Mouse (Mus musculus) right cerebral cortex, adult 2 months (tissue): ENCODE data around the gene Tyms.

Experiments
- DNase-seq, 2 experiments: peaks; one replicate each; pipeline ENCODE4 v3.0.0; 2021 to 2022; ENCODE audit warnings: low spot score in 2 of 2

Gene Tyms

DNA sequence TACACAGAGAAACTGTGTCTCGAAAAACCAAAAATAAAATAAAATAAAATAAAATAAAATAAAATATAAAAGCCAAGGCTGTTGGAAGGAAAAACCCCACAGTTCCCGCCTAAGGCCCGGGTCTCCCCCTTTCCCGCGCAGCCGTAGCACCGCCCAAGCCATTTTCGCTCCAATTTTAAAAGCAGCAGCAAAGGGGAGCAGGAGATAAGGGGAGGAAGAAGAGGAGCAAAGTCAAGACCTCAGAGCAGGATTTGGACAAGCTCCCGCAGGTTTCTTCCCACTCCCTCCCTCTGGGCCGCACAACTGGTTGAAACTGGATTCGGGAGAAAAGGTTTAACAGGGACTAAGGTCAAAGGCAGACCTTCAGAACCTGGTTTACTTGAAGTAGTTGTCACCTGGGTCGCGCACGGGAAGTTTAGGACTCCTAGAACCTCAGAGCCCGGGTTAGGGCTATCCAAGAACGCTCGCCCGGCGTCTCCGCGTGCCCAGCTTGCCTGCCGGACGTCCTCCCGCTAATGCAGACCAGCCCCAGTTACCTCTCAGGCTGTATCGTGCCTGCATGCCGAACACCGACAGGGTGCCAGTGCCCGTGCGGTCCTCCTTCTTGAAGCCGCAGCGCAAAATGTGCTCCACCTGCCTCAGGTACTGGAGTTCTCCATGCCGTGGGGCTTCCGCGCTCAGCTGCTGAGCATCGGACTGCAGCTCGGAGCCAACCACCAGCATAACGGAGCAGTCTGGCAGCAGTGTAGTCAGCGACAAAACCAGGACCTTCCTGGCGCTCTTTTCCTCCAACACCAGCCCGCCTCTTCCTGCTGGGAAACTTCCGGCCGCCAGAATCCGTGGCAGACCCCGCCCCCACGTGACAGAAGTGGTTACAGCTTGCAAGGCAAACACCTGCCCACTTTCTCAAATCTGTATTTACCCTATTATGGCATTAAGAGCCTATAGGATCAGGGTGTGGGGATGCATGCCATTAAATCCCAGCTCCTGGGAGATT lies at the start of gene Tyms:
Tyms (minus strand) TSS at position 793 of the 997 bp plus-strand sequence.
- DNase-seq, result peak; percentile 64 to 71

DNA sequence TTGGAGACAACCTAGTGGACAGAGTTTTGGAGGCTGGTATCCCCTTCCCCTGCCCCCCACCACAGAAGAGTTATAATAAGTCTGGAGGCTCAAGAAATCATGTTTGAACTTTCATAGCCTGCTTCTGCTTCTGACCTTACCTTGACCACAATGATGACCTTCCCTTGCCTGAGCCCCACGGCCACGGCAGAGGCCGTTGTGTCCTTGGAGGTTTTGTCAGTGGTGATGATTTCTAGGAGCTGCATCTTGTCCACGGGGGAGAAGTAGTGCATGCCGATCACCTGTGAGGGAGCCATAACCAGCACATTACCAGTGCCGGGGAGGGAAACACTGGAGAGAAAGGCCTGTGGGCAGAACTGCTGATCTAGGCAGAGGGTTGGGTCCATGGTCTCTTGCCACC lies 49.1 kb upstream of the Tyms start:
- no peak for DNase-seq

DNA sequence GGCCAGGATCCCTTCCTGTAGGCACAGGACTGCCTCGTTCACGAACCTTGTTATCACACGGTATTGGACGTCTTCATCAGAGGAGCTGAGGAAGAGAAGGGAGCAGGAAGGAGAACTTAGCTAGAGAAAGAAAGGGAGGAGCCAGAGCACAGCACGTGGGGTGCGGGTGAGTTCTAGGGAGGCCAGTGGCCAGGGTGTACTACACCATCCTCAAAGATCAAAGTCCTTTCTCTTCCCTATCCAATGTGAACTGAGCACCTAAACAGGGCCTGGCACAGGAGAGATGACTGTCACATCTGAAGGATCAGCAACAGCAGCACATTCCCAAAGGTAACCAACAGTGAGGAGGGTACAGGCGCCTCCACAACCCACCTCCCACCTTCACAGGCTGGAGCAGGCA lies 46.7 kb upstream of the Tyms start:
- no peak for DNase-seq

DNA sequence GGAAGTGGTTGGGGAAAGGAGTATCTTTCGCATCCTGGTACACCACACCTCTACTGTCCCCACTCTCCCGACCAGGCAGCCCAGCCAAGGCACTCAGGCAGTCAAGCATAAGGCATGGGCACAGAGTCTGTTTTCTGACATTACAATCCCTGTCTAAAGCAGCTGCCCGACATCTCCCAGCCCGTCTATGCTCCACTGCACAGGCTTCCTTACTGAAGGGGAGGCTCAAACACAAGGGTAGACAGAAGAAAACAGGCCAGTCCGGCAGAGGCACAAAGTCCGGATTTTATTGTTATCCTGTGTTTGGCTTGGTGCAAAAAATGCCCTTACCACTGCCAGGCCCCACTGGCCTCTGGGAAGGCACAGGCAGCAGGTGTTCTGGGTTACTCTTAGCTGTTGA lies 45.7 kb upstream of the Tyms start:
- DNase-seq, result no peak

DNA sequence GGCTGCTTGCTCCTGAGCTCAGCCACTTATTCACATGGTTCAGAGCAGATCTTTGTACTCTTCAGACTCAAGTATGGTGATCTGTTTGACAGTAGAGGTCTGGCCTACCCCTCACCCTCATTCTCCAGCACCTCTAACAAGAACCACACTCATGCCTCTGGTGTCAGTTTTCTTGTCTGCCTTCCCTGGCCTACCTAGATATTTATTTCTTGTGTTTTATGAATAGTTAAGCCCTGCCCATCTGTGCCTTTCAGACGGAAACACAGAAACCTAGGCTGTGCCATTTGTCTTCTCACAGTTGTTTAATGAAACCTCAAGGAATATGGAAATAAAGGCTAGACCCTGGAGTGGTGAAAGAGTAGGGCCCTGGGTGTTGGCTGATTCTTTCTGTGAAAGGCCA lies 44.6 kb upstream of the Tyms start:
- DNase-seq, result no peak

DNA sequence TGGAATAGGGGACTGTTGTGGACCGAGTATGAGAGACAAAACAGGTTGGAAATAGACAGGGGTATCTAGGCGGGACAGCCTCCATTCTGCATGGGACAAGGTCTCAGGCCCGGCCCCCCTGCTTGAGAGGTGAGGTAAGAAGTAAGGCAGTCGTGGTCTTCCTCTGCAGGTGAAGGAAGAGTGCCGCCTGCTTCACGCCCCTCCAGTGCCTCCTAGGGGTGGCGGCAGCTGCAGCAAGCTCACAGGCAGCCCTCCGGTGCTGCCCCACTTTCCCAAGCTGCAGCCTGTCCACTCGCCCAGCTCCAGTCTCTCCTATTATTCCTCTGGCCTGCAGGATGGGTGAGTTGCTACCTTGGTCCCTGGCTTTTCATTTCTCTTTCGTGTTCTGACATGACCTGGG lies 42.3 kb upstream of the Tyms start:
- no peak for DNase-seq

DNA sequence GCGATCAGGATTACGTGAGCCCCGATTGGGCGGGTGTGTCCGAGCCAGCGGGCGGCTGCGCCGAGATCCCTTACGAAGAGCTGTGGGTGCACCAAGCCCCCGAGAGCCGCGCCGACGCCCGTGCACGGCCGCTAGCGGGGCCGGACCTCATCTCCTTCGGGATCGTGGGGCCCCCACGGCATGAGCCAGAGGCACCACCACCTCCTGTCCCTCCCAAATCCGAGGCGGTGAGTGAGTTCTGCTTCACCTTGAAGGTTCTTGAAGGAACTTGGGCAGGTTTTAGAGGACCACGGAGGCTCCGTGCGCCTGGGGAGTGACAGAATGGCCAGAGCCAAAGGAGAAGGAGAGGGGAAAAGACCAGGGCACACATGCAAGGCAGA lies 41.3 kb upstream of the Tyms start:
- DNase-seq, result no peak

DNA sequence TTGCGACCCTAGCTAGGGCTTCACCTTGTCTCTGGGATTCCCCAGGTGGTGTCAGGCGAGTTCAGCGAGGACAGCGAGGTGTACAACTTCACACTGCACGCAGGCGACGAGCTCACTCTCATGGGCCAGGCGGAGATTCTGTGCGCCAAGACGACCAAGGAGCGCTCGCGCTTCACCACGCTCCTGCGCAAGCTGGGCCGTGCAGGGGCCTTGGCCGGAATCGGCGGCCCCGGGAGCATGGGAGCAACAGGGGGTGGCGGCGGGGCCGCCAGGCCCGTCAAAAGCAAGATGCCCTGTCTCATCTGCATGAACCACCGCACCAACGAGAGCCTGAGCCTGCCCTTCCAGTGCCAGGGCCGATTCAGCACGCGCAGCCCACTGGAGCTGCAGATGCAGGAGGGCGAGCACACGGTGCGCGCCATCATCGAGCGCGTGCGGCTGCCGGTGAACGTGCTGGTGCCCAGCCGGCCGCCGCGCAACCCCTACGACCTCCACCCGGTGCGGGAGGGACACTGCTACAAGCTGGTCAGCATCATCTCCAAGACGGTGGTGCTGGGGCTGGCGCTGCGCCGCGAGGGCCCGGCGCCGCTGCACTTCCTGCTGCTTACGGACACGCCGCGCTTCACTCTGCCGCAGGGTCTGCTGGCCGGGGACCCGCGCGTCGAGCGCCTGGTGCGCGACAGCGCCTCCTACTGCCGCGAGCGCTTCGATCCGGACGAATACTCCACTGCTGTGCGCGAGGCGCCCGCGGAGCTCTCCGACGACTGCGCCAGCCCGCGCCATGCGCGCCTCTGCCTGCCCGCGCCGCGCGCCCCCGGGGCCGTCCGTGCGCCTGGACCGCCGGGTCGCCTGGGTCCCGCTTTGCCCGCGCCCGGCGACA lies 40.7 kb upstream of the Tyms start:
- peak; percentile 49 to 62 for DNase-seq

DNA sequence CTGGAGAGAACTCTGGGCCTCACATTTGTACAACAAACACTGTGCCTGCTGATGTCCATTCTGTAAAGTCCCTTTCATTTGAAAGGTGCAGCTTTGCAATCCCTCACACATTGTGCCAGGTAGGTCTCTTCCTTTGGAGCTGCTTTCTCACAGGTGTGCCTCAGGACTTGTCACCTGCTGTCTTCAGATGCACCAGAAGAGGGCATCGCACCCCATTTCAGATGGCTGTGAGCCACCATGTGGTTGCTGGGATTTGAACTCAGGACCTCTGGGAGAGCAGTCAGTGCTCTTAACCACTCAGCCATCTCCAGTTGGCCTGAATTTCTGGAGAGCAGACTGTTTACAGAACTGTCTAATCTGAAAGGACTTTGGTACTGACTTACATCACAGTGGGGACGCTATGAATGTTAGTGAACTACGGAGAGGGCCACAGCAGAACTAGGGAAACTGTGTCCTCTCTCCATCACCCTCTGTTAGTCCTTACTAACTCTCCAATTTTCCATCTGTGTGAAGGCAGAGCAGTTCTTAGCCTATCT lies 39.2 kb upstream of the Tyms start:
- no peak for DNase-seq

DNA sequence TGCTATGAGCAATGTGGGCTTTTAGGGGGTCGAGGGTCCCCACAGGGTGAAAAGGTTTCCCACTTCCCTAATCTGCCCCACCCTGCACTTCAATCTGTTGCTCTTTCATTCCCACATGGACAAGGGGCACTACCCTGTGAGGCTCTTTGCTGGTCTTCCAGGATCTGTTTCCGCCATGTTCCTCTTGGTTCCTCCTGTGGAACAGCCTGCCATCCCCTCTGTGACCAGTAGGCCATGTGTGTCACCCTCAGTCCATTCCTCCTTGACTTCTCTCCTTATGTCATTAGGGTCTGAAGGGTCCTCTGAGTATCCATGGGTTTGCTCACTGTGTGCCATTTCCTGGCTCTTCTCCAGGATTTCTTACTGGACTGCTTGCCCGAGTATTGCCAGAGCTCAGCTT lies 38.4 kb upstream of the Tyms start:
- no peak for DNase-seq

DNA sequence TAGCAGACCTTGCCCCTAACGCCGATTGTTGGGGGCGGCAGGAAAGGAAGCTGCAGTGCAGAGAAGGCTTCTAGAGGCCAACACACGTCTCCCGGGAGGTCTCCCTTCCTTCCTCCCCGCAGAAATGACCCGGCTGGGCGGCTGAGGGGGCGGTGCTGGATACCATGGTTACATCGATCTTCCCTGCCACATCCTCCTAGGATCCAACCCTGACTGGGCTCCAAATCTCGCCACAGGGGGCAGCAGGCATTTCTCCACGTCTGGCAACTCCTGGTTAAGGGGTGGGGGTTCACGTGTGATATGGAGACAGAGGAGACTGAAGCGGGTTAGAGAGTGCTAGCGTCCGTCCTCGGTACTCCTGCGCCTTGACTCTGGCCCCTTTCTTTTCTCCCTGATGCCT lies 37.7 kb upstream of the Tyms start:
- DNase-seq, result no peak

DNA sequence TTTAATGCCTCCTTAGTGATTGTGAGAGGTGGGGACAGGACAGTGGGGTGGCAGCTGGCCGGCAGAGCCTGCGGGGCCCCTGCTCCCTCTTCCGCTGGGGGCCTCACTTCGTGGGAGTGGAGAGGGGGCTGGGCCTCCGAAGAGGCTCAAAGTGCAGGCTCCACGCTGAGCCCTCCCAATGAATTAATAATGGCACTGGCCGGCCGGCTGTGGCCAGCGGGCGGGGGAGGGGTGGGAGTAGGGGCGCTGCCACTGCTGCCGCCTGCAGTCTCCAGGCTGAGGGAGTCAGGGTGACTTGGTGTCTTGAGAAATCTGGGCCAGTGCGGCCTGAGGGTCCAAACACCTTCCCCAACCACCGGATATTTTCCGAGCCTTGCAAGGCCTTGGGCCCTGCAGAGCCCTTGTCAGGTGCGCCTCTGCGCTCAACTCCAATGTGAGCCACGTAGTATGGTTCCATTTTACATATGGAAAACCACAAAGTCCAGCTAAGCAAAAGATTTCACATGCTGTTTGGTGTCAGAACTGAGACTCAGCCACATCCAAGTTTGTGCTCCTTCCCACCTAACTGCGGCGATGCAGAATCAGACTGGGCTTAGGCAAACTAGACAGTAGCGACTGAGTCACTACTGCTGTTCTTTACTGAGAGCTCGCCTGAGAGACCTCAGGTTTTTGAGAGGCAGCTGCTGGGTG lies 37.1 kb upstream of the Tyms start:
- DNase-seq, result no peak

DNA sequence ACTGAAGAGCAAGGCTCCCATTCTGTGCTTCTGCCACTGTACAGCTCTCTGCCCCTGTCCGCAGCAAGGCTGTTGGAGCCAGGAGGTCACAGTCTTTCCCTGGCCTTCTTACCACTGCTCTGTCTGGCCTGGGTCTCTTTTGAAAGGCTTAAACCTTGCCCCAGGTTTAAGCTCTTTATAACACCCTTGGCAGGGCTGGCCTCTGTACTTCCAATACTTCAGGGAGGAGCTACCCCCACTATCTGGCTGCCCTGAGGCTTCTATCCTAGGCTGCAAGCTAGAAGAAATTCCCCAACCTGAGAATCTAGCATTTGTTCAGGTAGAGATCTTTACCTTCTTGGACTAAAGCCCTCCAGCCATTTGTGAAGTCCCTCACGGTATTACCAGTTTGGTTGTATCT lies 36.5 kb upstream of the Tyms start:
- no peak for DNase-seq

DNA sequence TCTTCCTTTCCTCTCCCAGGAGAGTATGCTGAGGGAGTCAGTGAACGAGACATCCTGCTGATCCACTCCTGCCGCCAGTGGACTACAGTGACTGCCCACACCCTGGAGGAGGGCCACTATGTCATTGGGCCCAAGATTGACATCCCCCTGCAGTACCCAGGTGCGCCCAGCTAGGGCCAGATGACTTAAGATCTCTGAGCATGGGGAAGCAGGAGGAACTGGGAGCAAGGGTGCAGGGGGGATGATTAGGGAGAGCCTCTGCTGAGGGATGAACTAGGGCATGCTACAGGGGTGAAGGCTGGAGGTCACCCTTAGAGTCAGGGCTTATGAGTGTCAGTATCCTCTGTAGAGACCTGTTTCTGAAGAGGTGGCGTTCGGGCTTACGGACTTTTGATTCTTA lies 34.8 kb upstream of the Tyms start:
- no peak for DNase-seq

DNA sequence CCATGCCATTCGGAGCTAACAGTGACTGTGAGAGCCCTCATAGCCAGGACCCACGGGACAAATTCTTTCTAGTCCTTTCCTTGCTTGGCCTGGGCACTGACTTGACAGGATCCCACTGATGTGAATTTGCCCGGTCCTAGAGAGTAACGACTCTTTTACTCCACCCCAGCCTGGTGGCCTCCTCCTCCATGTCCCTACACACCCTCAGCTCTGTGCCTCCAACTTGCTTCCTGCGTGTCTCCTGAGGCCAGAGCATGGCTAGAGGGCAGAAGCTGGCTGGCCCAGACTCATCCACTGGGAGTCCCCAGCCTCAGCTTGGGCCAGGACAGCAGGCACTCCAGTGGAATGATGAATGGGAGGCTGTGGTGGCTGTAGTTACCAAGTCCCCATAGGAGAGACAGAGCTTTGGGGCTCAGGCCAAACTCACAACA lies 34.2 kb upstream of the Tyms start:
- no peak for DNase-seq

DNA sequence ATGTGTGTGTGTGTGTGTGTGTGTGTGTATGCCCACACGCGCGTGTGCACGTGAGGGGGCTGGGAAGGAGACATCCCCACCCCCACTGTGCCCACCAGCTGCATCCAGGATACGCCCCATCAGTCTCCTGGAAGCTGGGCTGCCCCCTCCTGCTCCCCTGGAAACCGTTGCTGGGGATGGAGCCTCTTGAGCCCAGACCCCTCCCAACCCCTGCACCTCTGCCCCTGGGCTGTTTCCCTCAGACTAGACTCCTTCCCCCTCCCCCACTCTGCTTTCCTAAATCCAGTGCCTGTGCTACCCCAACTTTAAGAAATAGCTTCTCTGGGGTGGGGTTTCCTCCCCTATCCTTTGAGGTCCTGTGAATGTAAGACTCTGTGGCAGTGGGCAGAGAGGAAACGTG lies 33.8 kb upstream of the Tyms start:
- DNase-seq, result no peak

DNA sequence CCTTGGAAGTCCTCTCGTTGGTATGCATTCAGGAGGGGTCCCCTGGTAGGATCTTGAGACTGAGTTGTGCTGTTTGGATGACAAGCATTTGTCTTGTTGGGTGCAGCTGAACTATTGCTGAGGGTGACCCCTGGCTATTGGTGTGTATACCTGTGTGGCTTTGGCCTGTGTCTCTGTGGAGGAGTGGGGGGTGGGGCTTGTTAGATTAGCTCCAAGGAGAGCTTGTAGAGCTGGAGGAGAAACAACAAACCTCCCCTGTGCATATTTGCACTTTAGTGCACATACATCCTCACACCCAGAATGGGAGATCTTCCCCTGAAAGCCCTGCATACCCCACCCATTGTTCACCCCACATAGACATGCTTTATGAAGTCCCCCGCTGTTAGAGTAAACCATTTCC lies 33.3 kb upstream of the Tyms start:
- DNase-seq, result no peak

DNA sequence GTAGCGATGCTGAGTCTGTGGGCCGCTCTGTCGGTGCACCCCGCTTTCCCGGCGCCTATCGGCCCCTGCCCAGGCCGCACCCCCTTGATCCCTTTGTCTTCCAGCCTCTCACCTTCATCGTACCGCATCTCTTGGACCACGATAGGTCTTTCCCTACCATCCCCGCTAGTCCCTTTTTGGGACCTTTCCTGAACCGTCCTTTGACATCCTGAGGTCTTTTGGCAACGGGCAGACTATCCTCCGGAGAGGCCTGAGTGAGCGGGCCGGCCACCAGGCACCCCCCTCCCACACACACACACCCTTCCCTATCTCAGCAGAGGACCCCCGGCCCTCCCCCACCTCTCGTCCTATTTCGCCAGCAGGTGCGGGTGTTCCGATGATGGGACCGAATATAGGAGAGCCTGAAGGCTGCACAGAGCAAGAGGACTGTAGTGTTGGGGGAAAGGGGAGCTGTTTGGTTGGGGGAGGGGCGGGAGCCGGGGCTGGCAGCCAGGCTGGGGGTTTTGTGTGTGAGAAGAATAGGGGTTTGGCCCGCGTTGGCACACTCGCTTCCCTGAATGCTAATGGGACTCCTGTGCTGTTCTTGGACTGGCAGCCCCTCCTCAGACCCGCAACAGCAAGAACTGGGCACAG lies 32.4 kb upstream of the Tyms start, which contains the start of gene 3110082J24Rik:
3110082J24Rik (minus strand) TSS at position 419 of the 633 bp plus-strand sequence.
- no peak for DNase-seq

DNA sequence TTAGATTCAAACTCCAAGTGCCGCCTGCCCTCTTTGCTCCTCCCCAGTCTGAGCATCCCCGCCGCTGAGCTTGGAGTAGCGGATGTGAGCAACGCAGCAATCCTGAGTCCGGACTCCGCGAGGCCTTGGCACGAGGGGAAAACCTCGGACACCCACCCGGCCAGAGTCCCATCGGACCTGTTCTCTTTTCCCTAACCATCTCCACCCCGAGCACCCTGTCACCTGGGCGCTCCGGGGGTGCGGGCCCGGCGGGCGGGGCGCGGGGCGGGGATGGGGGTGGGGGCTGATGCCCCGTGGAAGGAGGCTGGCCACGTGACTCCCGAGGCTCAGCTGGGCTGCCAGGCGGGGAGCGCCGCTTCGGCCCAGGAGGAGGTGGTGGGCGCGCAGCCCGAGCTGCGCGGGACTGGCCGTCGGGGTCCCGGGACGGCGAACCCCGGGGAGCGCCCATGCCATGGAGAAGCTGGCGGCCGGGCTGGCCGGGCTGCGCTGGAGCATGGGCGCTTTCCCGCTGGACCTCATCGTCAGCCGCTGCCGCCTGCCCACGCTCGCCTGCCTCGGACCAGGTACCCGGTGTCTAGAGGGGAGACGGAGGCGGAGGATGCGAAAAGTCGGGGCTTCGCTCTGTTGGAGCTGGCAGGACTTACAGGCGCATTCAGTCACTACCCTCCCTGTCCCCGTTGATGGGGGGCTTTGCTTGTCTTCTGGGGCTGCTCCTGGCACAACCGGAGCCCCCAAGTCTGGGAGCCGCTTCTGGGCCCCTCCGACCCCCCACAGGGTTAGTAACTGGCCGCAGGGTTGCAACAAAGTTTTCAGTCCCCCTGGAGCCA lies 31.6 kb upstream of the Tyms start, which contains the start of gene Garem2:
Garem2 (plus strand) TSS at position 321 of the 827 bp plus-strand sequence.
- no peak for DNase-seq

DNA sequence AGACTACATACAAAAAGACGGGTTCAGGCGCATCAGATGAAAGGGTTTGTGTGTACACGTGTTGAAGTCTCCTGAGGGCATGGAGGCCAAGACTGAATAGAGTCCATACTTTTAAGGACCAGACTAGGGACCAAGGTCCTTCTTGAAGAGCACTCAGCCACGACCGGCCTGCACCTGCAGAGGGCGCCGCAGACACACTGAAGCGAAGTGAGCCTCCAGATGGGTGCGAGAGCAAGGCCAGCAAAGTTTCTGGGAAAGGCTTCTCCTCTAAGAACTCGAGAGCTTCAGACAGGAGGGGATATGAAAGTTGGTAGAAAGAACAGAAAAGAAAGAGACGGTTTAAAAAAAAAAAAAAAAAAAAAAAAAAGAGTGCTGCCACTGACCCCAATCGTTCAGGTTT lies 30.9 kb upstream of the Tyms start:
- peak in 1 of 2 experiments; percentile 40 for DNase-seq
